Mouse (Mus musculus) embryonic fibroblast, embryonic 13.5 days (primary cell): ENCODE results near the gene Pign.

Experiments
- CTCF ChIP-seq: IDR thresholded peaks from 2 replicates; pipeline ENCODE4 v1.5.1; 2011; ENCODE audit warnings: mild to moderate bottlenecking, control low read depth, low read length, moderate library complexity, borderline replicate concordance; ENCODE audit not compliant: insufficient read depth
- POLR2A ChIP-seq: IDR thresholded peaks from 2 replicates; pipeline ENCODE4 v1.6.1; 2011; ENCODE audit warnings: low read depth, mild to moderate bottlenecking, control low read depth, low read length, moderate library complexity

DNA sequence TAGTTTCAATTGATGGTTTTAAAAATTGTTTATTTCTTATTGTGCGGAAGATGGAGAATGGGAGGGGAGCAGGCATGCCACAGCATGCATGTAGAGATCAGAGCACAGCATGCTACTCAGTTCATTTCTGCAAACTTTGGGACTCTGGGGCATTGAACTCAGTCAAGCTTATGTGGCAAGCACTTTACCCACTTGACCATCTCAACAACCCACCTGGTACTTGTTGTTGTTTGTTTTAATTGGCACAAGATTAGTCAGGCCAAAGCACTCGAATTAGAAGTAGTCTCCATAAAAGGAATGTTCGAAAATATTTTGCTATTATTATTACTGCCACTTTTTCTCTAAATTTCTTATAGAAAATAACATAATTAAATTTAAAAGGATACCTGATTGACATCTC is 19.4 kb downstream of the Pign start:
- TF ChIP-seq POLR2A: no peak
- TF ChIP-seq CTCF: no peak
